Mouse (Mus musculus) embryonic facial prominence, embryonic 11.5 days (tissue): Measurements from ENCODE around the gene Fgfr2. TPM values are rescaled to one million over a fixed set of nuclear protein-coding genes. Genes with fewer than 3 reads are reported as not detected.

Experiments
- ATAC-seq: fragments of 200-750 bp; cut with Nextera tagmentation; replicated peaks from 2 replicates; pipeline ENCODE4 v1.8.0; 2017; ENCODE audit warnings: low read depth; ENCODE audit not compliant: insufficient number of reproducible peaks, low FRiP score, low TSS enrichment
- DNase-seq: peaks from one replicate; pipeline ENCODE4 v3.0.0-alpha.2; 2015; ENCODE audit warnings: low spot score
- H3K27ac ChIP-seq: fragments of 300-500 bp; sonication (generic); replicated peaks from 2 replicates; pipeline ENCODE4 v1.5.1; 2014; ENCODE audit warnings: mild to moderate bottlenecking, low read depth, low read length, control low read depth
- H3K27me3 ChIP-seq: fragments of 300-500 bp; sonication (generic); 2 replicates; pipeline ENCODE4 v1.6.1; 2014; ENCODE audit warnings: mild to moderate bottlenecking, low read length, moderate library complexity, mixed read lengths; ENCODE audit not compliant: control insufficient read depth, insufficient read depth
- H3K36me3 ChIP-seq: fragments of 300-500 bp; sonication (generic); replicated peaks from 2 replicates; pipeline ENCODE4 v1.6.1; 2014; ENCODE audit warnings: low read depth, mild to moderate bottlenecking, low read length, moderate library complexity, mixed read lengths; ENCODE audit not compliant: control insufficient read depth, insufficient read depth
- H3K4me1 ChIP-seq: fragments of 300-500 bp; sonication (generic); 2 replicates; pipeline ENCODE4 v1.6.1; 2014; ENCODE audit warnings: low read length, mixed read lengths; ENCODE audit not compliant: control insufficient read depth, insufficient read depth
- H3K4me2 ChIP-seq: fragments of 300-500 bp; sonication (generic); 2 replicates; pipeline ENCODE4 v1.6.1; 2014; ENCODE audit warnings: low read depth, mild to moderate bottlenecking, control low read depth, low read length, moderate library complexity
- H3K4me3 ChIP-seq: fragments of 300-500 bp; sonication (generic); 2 replicates; pipeline ENCODE4 v1.5.1; 2014; ENCODE audit warnings: low read depth, low read length, control low read depth
- H3K9ac ChIP-seq: fragments of 300-500 bp; sonication (generic); replicated peaks from 2 replicates; pipeline ENCODE4 v1.6.1; 2014; ENCODE audit warnings: mild to moderate bottlenecking, control low read depth, low read length
- H3K9me3 ChIP-seq: fragments of 300-500 bp; sonication (generic); replicated peaks from 2 replicates; pipeline ENCODE4 v1.6.1; 2016; ENCODE audit warnings: mild to moderate bottlenecking, low read length, inconsistent platforms, mixed read lengths; ENCODE audit not compliant: control insufficient read depth
- WGBS: fragments of 180-500 bp; shearing (Covaris S2); extraction: QIAGEN DNeasy Blood & Tissue Kit; methylation state at CpG from one replicate; pipeline ENCODE4 v1.1.7; 2014; 5-methylcytosine and 5-hydroxymethylcytosine counted together
- polyA plus RNA-seq: library from polyadenylated mRNA; unstranded; fragments of >200 nt; fragmentation: Nextera tagmentation; extraction: Ambion mirVana; gene quantifications from 2 replicates; pipeline ENCODE4 v1.2.1, GENCODE M21; 2014

Fgfr2 gene
- polyA plus RNA-seq, 1 experiment from 2014 or later = 75.6 TPM

GRCm38 (mm10) chr7:130258704-130259295, 2864.3 kb downstream of the Fgfr2 start:
- Histone ChIP-seq H3K4me1 (peaks cover 15% of the 10 kb centered on the region), H3K4me2 (no peak overlapping the region; the same call in 1 of the 2 replicates), H3K9me3 (no peaks in the 10 kb centered on the region), H3K27me3 (no peaks in the 10 kb centered on the region), H3K9ac (peak overlapping the region; percentile 13; the same call in 1 of the 2 replicates), H3K4me3 (no peak overlapping the region; the same call in 1 of the 2 replicates), H3K36me3 (no peaks in the 10 kb centered on the region; the same call in 1 of the 2 replicates), H3K27ac (no peak overlapping the region)
- no peak for ATAC-seq
- WGBS = 16% methylated on average over 9 of the region's 9 CpGs
- no peak for DNase-seq

- DNase-seq = peak; percentile 26
- Histone ChIP-seq H3K4me2 (no peak overlapping the region), H3K9me3 (no peaks in the 10 kb centered on the region), H3K27me3 (no peaks in the 10 kb centered on the region), H3K4me3 (no peak overlapping the region), H3K9ac (no peak overlapping the region), H3K36me3 (no peaks in the 10 kb centered on the region; the same call in 1 of the 2 replicates), H3K27ac (no peak overlapping the region), H3K4me1 (peaks cover 15% of the 10 kb centered on the region; the same call in 1 of the 2 replicates)
- 0 out of 2 replicates have a peak, but pooled peaks have one; percentile 27 for ATAC-seq
- WGBS = 9% methylated on average over 8 of the region's 8 CpGs
These were observed 2865.0 kb downstream of the Fgfr2 start for GRCm38 (mm10) chr7:130257991-130258703.

- Histone ChIP-seq H3K4me1 (peaks cover 6% of the 10 kb centered on the region; the same call in 1 of the 2 replicates), H3K27me3 (no peaks in the 10 kb centered on the region), H3K4me2 (no peak overlapping the region), H3K4me3 (no peak overlapping the region), H3K9me3 (no peaks in the 10 kb centered on the region), H3K9ac (no peak overlapping the region), H3K36me3 (no peaks in the 10 kb centered on the region), H3K27ac (no peak overlapping the region)
- DNase-seq (no peak), ATAC-seq (no peak)
- 37% methylated on average over 4 of the region's 4 CpGs for WGBS
These were observed 2869.9 kb downstream of the Fgfr2 start for GRCm38 (mm10) chr7:130253264-130253663.

- Histone ChIP-seq H3K27me3 (no peaks in the 10 kb centered on the region), H3K27ac (no peak overlapping the region), H3K4me2 (no peak overlapping the region), H3K4me1 (peaks cover 3% of the 10 kb centered on the region; the same call in 1 of the 2 replicates), H3K4me3 (no peak overlapping the region), H3K9me3 (no peaks in the 10 kb centered on the region), H3K36me3 (no peaks in the 10 kb centered on the region), H3K9ac (no peak overlapping the region)
- WGBS = 55% methylated on average over 3 of the region's 3 CpGs
- ATAC-seq (no peak), DNase-seq (no peak)
These were observed 2871.1 kb downstream of the Fgfr2 start for GRCm38 (mm10) chr7:130251936-130252523.

- no peak overlapping the region for H3K4me3 ChIP-seq
- peak; percentile 19 for DNase-seq
- no peaks in the 10 kb centered on the region for H3K36me3 ChIP-seq
- H3K4me1 ChIP-seq = 0 out of 2 replicates have a peak, but pooled peaks cover 3% of the 10 kb centered on the region
- H3K9me3 ChIP-seq = no peaks in the 10 kb centered on the region
- H3K27me3 ChIP-seq = no peaks in the 10 kb centered on the region
- no peak overlapping the region for H3K27ac ChIP-seq
- H3K9ac ChIP-seq = no peak overlapping the region
- 0 out of 2 replicates have a peak, but pooled peaks have one; percentile 20 for ATAC-seq
- H3K4me2 ChIP-seq = no peak overlapping the region
- WGBS = 54% methylated on average over 4 of the region's 4 CpGs
These were observed 2872.2 kb downstream of the Fgfr2 start for GRCm38 (mm10) chr7:130250994-130251393.

GRCm38 (mm10) chr7:130248403-130248802, 2874.7 kb downstream of the Fgfr2 start:
- Histone ChIP-seq H3K36me3 (no peaks in the 10 kb centered on the region), H3K4me3 (no peak overlapping the region), H3K27ac (no peak overlapping the region), H3K9me3 (no peaks in the 10 kb centered on the region), H3K4me2 (no peak overlapping the region), H3K4me1 (0 out of 2 replicates have a peak, but pooled peaks cover 3% of the 10 kb centered on the region), H3K27me3 (no peaks in the 10 kb centered on the region), H3K9ac (no peak overlapping the region)
- DNase-seq (no peak), ATAC-seq (no peak)
- WGBS = 71% methylated on average over 7 of the region's 7 CpGs

- H3K9ac ChIP-seq = no peak overlapping the region
- no peak overlapping the region for H3K4me2 ChIP-seq
- ATAC-seq (no peak), DNase-seq (no peak)
- H3K4me3 ChIP-seq = no peak overlapping the region
- no peaks in the 10 kb centered on the region for H3K36me3 ChIP-seq
- H3K27ac ChIP-seq = no peak overlapping the region
- H3K27me3 ChIP-seq = no peaks in the 10 kb centered on the region
- H3K9me3 ChIP-seq = no peaks in the 10 kb centered on the region
- 0 out of 2 replicates have a peak, but pooled peaks cover 3% of the 10 kb centered on the region for H3K4me1 ChIP-seq
- 77% methylated on average over 10 of the region's 10 CpGs for WGBS
These were observed 2875.3 kb downstream of the Fgfr2 start for GRCm38 (mm10) chr7:130247831-130248230.
